Mouse (Mus musculus): Measurements from ENCODE around the gene Esyt1. TPM values are rescaled to one million over a fixed set of nuclear protein-coding genes. Genes with fewer than 3 reads are reported as not detected.
"Not testable (repeated sequence)": the region's sequence is repeated elsewhere in the genome, so short reads cannot be mapped to it uniquely, and the experiment has no call there.

Gene Esyt1
- polyA plus RNA-seq, 1 experiment from 2014 or later, result 17.8 TPM

DNA sequence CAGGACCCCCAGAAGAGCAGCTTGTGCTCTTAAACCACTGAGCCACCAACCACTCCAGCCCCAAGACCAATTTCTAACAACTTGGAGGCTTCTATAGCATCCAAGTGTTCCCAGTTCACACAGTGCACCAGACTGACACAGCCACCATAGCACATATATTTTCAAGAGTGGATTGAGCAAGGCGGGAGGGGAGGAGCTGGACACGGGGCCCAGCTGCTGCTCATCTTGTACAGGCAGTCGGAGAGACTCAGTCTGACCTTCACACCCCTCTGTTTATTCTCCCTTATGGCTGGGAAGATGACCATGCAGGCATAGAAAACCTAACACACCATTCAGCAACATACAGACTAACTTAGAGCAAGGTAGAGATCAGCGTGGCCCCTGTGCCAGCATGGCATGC lies 15.8 kb downstream of the Esyt1 start:
- peaks cover 53% of the 10 kb centered on the region for H3K36me3 ChIP-seq (ENCODE audit: control insufficient read depth, insufficient read depth, low read length)
- H3K4me3 ChIP-seq (ENCODE audit: control insufficient read depth in 1 of 2, insufficient read depth in 1 of 2, low read depth in 1 of 2, low read length in 2 of 2), result no peak overlapping the region
- WGBS, result 77% methylated on average over 4 of the region's 4 CpGs
- ATAC-seq (ENCODE audit: insufficient number of reproducible peaks, insufficient read depth, low FRiP score, low read depth), result no peak
- no peaks in the 10 kb centered on the region for H3K27me3 ChIP-seq (ENCODE audit: control insufficient read depth, insufficient read depth, low read length)
- no peaks in the 10 kb centered on the region for H3K9me3 ChIP-seq (ENCODE audit: control insufficient read depth, low read length)
- H3K4me1 ChIP-seq (ENCODE audit: control insufficient read depth in 2 of 2, insufficient read depth in 2 of 2, low read length in 2 of 2), result 0 out of 4 replicates have a peak, but pooled peaks cover 0 to 1% of the 10 kb centered on the region in 2 experiments
- no peak overlapping the region for H3K9ac ChIP-seq (ENCODE audit: low read length)
- no peak overlapping the region for H3K27ac ChIP-seq (replicated peaks in 1 of 2; ENCODE audit: control insufficient read depth in 1 of 2, insufficient read depth in 1 of 2, low read depth in 2 of 2, low read length in 2 of 2)
- no peak overlapping the region for H3K4me2 ChIP-seq (ENCODE audit: low read length)

DNA sequence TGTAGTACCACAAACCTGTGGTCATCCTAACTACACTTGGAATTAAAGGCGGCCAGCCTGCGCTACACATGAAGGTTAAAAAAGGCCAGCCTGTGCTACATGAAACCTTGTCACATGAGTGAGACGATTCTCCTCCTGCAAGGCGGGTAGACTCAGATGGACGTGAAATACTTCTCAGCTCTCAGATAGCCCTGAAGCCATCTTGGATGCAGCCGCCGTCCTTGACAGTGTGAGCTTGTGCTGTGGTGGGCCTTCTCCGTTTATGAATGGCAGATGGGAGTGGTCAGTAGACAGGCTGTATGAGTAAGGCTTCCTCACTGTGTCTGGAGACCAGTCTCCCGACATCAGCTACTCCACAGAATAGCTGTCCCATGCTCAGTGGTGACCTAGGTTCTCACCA lies 16.5 kb downstream of the Esyt1 start:
- WGBS, result 83% methylated on average over 9 of the region's 9 CpGs
- H3K9ac ChIP-seq (ENCODE audit: low read length), result no peak overlapping the region
- peaks cover 53% of the 10 kb centered on the region for H3K36me3 ChIP-seq (ENCODE audit: control insufficient read depth, insufficient read depth, low read length)
- no peak for ATAC-seq (ENCODE audit: insufficient number of reproducible peaks, insufficient read depth, low FRiP score, low read depth)
- no peaks in the 10 kb centered on the region for H3K9me3 ChIP-seq (ENCODE audit: control insufficient read depth, low read length)
- no peak overlapping the region for H3K27ac ChIP-seq (replicated peaks in 1 of 2; ENCODE audit: control insufficient read depth in 1 of 2, insufficient read depth in 1 of 2, low read depth in 2 of 2, low read length in 2 of 2)
- H3K27me3 ChIP-seq (ENCODE audit: control insufficient read depth, insufficient read depth, low read length), result no peaks in the 10 kb centered on the region
- no peak overlapping the region for H3K4me3 ChIP-seq (ENCODE audit: control insufficient read depth in 1 of 2, insufficient read depth in 1 of 2, low read depth in 1 of 2, low read length in 2 of 2)
- no peak overlapping the region for H3K4me2 ChIP-seq (ENCODE audit: low read length)
- peaks cover 0 to 6% of the 10 kb centered on the region in 2 experiments; a peak in 1 of 4 replicates for H3K4me1 ChIP-seq (ENCODE audit: control insufficient read depth in 2 of 2, insufficient read depth in 2 of 2, low read length in 2 of 2)

DNA sequence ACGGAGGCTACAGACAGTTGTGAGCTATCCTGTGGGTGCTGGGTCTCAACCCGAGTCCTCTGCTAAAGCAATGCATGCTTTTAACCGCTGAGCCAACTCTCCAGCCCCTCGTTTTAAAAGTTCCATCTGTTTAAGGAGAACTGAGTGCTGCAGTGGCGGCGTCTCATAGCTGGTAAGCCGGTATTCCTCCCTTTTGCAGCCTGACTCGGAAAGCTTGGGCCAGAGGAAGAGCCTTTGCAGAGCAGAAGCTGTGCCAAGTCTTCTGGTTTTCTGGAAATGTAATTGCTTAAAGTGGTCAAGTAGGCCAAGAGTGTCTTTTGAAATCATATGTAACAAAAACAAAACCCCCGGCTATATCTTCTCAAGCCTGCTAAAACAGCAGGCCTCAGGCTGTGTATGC lies 17.4 kb downstream of the Esyt1 start:
- no peak overlapping the region for H3K9ac ChIP-seq (ENCODE audit: low read length)
- 75% methylated on average over 9 of the region's 9 CpGs for WGBS
- H3K27ac ChIP-seq (replicated peaks in 1 of 2; ENCODE audit: control insufficient read depth in 1 of 2, insufficient read depth in 1 of 2, low read depth in 2 of 2, low read length in 2 of 2), result no peak overlapping the region
- H3K27me3 ChIP-seq (ENCODE audit: control insufficient read depth, insufficient read depth, low read length), result no peaks in the 10 kb centered on the region
- no peak overlapping the region for H3K4me2 ChIP-seq (ENCODE audit: low read length)
- H3K4me1 ChIP-seq (ENCODE audit: control insufficient read depth in 2 of 2, insufficient read depth in 2 of 2, low read length in 2 of 2), result peaks cover 0 to 6% of the 10 kb centered on the region in 2 experiments; a peak in 2 of 4 replicates
- H3K4me3 ChIP-seq (ENCODE audit: control insufficient read depth in 1 of 2, insufficient read depth in 1 of 2, low read depth in 1 of 2, low read length in 2 of 2), result no peak overlapping the region
- no peak for ATAC-seq (ENCODE audit: insufficient number of reproducible peaks, insufficient read depth, low FRiP score, low read depth)
- H3K9me3 ChIP-seq (ENCODE audit: control insufficient read depth, low read length), result no peaks in the 10 kb centered on the region
- peaks cover 44% of the 10 kb centered on the region for H3K36me3 ChIP-seq (ENCODE audit: control insufficient read depth, insufficient read depth, low read length)

DNA sequence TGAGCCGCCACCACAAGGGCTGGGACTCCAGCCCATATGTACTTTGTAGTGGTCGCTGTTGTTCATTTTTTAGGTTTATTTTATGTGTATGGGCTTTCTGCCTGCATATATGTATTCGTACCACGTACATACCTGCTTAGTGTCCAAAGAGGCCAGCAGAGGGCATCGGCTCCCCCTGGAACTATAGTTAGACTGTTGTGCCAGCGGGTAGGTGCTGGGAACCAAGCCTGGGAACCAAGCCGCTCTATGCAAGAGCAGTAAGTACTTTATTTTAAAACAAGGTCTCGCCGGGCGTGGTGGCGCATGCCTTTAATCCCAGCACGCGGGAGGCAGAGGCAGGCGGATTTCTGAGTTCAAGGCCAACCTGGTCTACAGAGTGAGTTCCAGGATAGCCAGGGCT lies 19.7 kb downstream of the Esyt1 start:
- no peak overlapping the region for H3K27ac ChIP-seq (replicated peaks in 1 of 2; ENCODE audit: control insufficient read depth in 1 of 2, insufficient read depth in 1 of 2, low read depth in 2 of 2, low read length in 2 of 2)
- no peak overlapping the region for H3K4me2 ChIP-seq (ENCODE audit: low read length)
- H3K27me3 ChIP-seq (ENCODE audit: control insufficient read depth, insufficient read depth, low read length), result no peaks in the 10 kb centered on the region
- H3K36me3 ChIP-seq (ENCODE audit: control insufficient read depth, insufficient read depth, low read length), result peaks cover 23% of the 10 kb centered on the region
- no peak for ATAC-seq (ENCODE audit: insufficient number of reproducible peaks, insufficient read depth, low FRiP score, low read depth)
- no peak overlapping the region for H3K4me3 ChIP-seq (ENCODE audit: control insufficient read depth in 1 of 2, insufficient read depth in 1 of 2, low read depth in 1 of 2, low read length in 2 of 2)
- no peak overlapping the region for H3K9ac ChIP-seq (ENCODE audit: low read length)
- peaks cover 0 to 6% of the 10 kb centered on the region in 2 experiments; a peak in 2 of 4 replicates for H3K4me1 ChIP-seq (ENCODE audit: control insufficient read depth in 2 of 2, insufficient read depth in 2 of 2, low read length in 2 of 2)
- no peaks in the 10 kb centered on the region for H3K9me3 ChIP-seq (ENCODE audit: control insufficient read depth, low read length)
- WGBS, result 95% methylated on average over 14 of the region's 14 CpGs

DNA sequence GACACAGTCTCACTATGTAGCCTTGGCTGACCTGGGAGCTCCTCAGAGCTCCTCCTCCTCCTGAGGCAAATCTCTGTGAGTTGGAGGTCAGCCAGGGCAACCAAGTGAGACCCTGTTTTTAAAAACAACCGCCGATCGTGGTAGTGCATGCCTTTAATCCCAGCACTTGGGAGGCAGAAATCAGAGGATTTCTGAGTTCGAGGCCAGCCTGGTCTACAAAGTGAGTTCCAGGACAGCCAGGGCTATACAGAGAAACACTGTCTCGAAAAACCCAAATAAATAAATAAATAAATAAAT lies 20.4 kb downstream of the Esyt1 start:
- H3K4me2 ChIP-seq (ENCODE audit: low read length); H3K9me3 ChIP-seq (ENCODE audit: control insufficient read depth, low read length); H3K4me1 ChIP-seq (ENCODE audit: control insufficient read depth in 2 of 2, insufficient read depth in 2 of 2, low read length in 2 of 2); H3K4me3 ChIP-seq (ENCODE audit: control insufficient read depth in 1 of 2, insufficient read depth in 1 of 2, low read depth in 1 of 2, low read length in 2 of 2); H3K27ac ChIP-seq (replicated peaks in 1 of 2; ENCODE audit: control insufficient read depth in 1 of 2, insufficient read depth in 1 of 2, low read depth in 2 of 2, low read length in 2 of 2); H3K27me3 ChIP-seq (ENCODE audit: control insufficient read depth, insufficient read depth, low read length); ATAC-seq (ENCODE audit: insufficient number of reproducible peaks, insufficient read depth, low FRiP score, low read depth); H3K9ac ChIP-seq (ENCODE audit: low read length): not testable (repeated sequence)
- 74% methylated on average over 5 of the region's 5 CpGs for WGBS
- H3K36me3 ChIP-seq (ENCODE audit: control insufficient read depth, insufficient read depth, low read length), result peaks cover 17% of the 10 kb centered on the region

DNA sequence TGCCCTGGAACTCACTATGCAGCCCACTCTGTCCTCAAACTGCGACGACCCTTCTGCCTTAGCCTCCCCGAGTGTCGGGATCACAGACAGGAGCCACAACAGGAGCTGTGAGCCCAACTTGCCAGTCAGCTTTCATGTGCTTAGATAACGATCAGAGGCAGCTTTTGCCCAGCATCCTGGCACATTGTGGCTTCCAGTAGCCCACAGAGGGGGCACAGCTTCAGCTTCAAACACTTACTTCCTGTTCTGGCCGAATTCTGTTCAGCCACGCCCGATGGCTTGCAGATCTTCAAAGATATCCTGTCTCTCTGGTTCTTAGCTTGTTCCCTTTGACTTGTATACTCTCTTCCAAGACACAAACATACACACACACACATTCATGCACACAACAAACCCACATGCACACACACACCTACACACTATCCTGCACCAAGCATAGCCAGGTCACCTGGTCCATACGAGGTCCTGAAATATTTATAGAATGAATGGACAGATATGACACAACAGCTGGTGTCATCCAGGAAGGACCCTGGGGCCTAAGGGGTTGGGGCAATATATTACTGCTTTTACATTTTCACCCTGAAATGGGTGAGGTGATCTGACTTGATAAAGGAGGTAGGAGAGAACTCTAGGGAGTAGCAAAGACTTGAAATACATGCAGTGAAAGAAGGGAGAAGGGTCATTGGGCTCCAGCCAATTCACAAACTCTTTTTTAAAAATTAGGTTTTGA lies 20.9 kb downstream of the Esyt1 start:
- ATAC-seq (ENCODE audit: insufficient number of reproducible peaks, insufficient read depth, low FRiP score, low read depth), result no peak
- H3K4me3 ChIP-seq (ENCODE audit: control insufficient read depth in 1 of 2, insufficient read depth in 1 of 2, low read depth in 1 of 2, low read length in 2 of 2), result no peak overlapping the region
- H3K27me3 ChIP-seq (ENCODE audit: control insufficient read depth, insufficient read depth, low read length), result no peaks in the 10 kb centered on the region
- 67% methylated on average over 9 of the region's 9 CpGs for WGBS
- peaks cover 12% of the 10 kb centered on the region for H3K36me3 ChIP-seq (ENCODE audit: control insufficient read depth, insufficient read depth, low read length)
- H3K9ac ChIP-seq (ENCODE audit: low read length), result no peak overlapping the region
- no peak overlapping the region for H3K4me2 ChIP-seq (ENCODE audit: low read length)
- no peaks in the 10 kb centered on the region for H3K9me3 ChIP-seq (ENCODE audit: control insufficient read depth, low read length)
- H3K27ac ChIP-seq (replicated peaks in 1 of 2; ENCODE audit: control insufficient read depth in 1 of 2, insufficient read depth in 1 of 2, low read depth in 2 of 2, low read length in 2 of 2), result no peak overlapping the region
- peaks cover 0 to 6% of the 10 kb centered on the region in 2 experiments; a peak in 2 of 4 replicates for H3K4me1 ChIP-seq (ENCODE audit: control insufficient read depth in 2 of 2, insufficient read depth in 2 of 2, low read length in 2 of 2)

DNA sequence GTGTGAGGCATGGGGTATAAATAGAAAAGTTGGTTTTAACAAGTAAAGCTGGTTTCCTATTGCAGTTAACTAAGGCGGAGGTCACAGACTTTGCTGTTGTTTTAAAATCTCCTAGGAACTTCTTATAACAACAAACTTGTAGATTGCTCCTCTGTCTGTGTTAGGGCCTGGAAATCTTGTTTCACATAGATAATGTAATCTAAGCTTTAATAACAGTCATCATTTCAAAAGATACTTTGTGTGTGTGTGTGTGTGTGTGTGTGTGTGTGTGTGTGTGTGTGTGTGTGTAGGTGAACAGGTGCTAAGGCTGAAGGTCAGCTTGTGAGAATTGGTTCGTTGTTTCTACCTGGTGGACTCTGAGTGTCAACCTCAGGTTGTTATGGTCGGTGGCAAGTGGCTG lies 21.7 kb downstream of the Esyt1 start:
- no peaks in the 10 kb centered on the region for H3K27me3 ChIP-seq (ENCODE audit: control insufficient read depth, insufficient read depth, low read length)
- H3K4me2 ChIP-seq (ENCODE audit: low read length), result no peak overlapping the region
- H3K4me3 ChIP-seq (ENCODE audit: control insufficient read depth in 1 of 2, insufficient read depth in 1 of 2, low read depth in 1 of 2, low read length in 2 of 2), result no peak overlapping the region
- 0 out of 2 replicates have a peak, but pooled peaks cover 5% of the 10 kb centered on the region for H3K36me3 ChIP-seq (ENCODE audit: control insufficient read depth, insufficient read depth, low read length)
- 75% methylated on average over 3 of the region's 3 CpGs for WGBS
- no peaks in the 10 kb centered on the region for H3K9me3 ChIP-seq (ENCODE audit: control insufficient read depth, low read length)
- H3K4me1 ChIP-seq (ENCODE audit: control insufficient read depth in 2 of 2, insufficient read depth in 2 of 2, low read length in 2 of 2), result peaks cover 2 to 10% of the 10 kb centered on the region in 2 experiments; a peak in 3 of 4 replicates
- no peak overlapping the region for H3K9ac ChIP-seq (ENCODE audit: low read length)
- no peak for ATAC-seq (ENCODE audit: insufficient number of reproducible peaks, insufficient read depth, low FRiP score, low read depth)
- H3K27ac ChIP-seq (replicated peaks in 1 of 2; ENCODE audit: control insufficient read depth in 1 of 2, insufficient read depth in 1 of 2, low read depth in 2 of 2, low read length in 2 of 2), result no peak overlapping the region

DNA sequence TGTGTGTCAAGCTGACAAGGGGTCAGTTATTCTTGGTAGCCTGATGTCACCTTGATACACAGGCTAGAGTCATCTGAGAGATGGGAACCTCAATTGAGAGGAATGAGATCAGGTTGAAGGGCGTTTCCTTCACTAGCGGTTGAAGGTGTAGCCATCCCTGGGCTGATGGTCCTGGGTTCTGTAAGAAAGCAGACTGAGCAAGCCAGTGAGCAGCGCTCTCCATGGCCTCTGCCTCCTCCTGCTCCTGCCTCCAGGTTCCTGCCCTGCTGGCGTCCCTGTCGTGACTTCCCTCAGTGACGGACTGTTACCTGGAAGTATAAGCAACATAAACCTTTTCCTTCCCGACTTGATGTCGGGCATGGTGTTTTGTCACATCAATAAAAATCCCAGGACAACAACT lies 22.1 kb downstream of the Esyt1 start:
- WGBS, result 74% methylated on average over 8 of the region's 8 CpGs
- no peaks in the 10 kb centered on the region for H3K27me3 ChIP-seq (ENCODE audit: control insufficient read depth, insufficient read depth, low read length)
- no peaks in the 10 kb centered on the region for H3K36me3 ChIP-seq (ENCODE audit: control insufficient read depth, insufficient read depth, low read length)
- no peak overlapping the region for H3K9ac ChIP-seq (ENCODE audit: low read length)
- H3K4me2 ChIP-seq (ENCODE audit: low read length), result no peak overlapping the region
- H3K9me3 ChIP-seq (ENCODE audit: control insufficient read depth, low read length), result no peaks in the 10 kb centered on the region
- H3K4me3 ChIP-seq (ENCODE audit: control insufficient read depth in 1 of 2, insufficient read depth in 1 of 2, low read depth in 1 of 2, low read length in 2 of 2), result no peak overlapping the region
- peaks cover 2 to 10% of the 10 kb centered on the region in 2 experiments; a peak in 3 of 4 replicates for H3K4me1 ChIP-seq (ENCODE audit: control insufficient read depth in 2 of 2, insufficient read depth in 2 of 2, low read length in 2 of 2)
- no peak for ATAC-seq (ENCODE audit: insufficient number of reproducible peaks, insufficient read depth, low FRiP score, low read depth)
- H3K27ac ChIP-seq (replicated peaks in 1 of 2; ENCODE audit: control insufficient read depth in 1 of 2, insufficient read depth in 1 of 2, low read depth in 2 of 2, low read length in 2 of 2), result no peak overlapping the region
